Mouse (Mus musculus): ENCODE data around the gene Gm42372. TPM values are rescaled to one million over a fixed set of nuclear protein-coding genes. Genes with fewer than 3 reads are reported as not detected.

Gm42372 gene
- polyA plus RNA-seq, 2 experiments: 0.01 to 0.03 TPM

DNA sequence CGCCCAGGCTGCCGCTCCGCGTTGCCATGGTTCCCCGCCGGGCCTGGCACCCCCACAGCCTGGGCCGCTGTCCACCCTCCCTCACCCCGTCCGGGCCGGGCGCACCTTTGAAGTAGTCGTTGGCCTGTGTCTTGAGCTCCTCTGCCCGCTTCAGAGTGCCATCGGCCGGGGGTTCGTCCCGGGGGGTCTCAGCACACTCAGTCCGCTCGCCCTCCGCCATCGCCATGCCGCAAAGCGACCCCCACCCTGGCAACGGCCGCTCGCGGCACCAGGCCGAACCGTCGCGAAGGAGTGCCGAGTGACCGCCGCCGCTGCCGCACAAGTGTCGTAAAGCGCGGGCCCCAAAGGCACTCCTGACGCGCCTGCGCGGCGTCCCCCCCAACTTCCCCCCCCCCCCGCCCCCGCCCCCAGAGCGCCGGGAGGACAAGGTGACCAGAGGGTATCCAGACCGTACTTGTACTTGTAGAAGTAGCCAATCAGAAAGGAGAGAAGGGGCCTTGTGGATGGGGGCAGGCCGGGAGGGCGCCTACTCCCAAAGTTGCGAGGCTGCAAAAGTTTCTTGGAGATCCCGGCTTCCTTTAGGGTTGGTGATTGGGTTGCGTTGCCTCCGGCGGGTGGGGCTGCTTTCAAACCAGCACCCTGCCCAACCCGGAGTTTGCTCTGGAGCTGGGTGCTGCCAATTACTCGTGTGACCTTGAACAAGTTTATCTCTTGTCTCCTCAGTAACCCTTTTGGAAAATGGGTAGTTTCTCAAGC, 44.9 kb downstream of the Gm42372 start, which contains the start of gene Ppp5c:
Gene Ppp5c (minus strand): TSS at position 337 of the 756 bp plus-strand sequence.
- ATAC-seq (ENCODE audit: insufficient read depth) (peak; percentile 81), DNase-seq (ENCODE audit: low read depth in 3 of 3, low spot score in 3 of 3) (peak; percentile 66 to 72 (median 68))
- H3K4me3 ChIP-seq (ENCODE audit: insufficient read depth in 1 of 2, low read depth in 2 of 2, low read length in 2 of 2): peak within 1 kb of the TSS; percentile 81 to 92
- no peaks in the 10 kb centered on the region for H3K9me3 ChIP-seq (ENCODE audit: control insufficient read depth, low read length)
- peak within 1 kb of the TSS; percentile 67 for H3K27ac ChIP-seq
- peak within 1 kb of the TSS; percentile 77 for H3K4me2 ChIP-seq (ENCODE audit: low read depth)
- under 1% methylated on average over 50 of the region's 58 CpGs for WGBS (ENCODE audit: insufficient replicate concordance)
- peak within 1 kb of the TSS; percentile 94 for H3K9ac ChIP-seq (replicated peaks)
- TF ChIP-seq EP300 (IDR thresholded peaks at IDR 0.05; ENCODE audit: low read depth) (no peak), CTCF (IDR thresholded peaks at IDR 0.05; ENCODE audit: low read depth) (no peak)
- H3K36me3 ChIP-seq (replicated peaks; ENCODE audit: control insufficient read depth, insufficient read depth, low read depth): peaks cover 5% of the 10 kb centered on the region
- H3K27me3 ChIP-seq (ENCODE audit: control insufficient read depth, insufficient read depth, low read length): no peaks in the 10 kb centered on the region
- peaks cover 21 to 33% of the 10 kb centered on the region in 2 experiments for H3K4me1 ChIP-seq (replicated peaks; ENCODE audit: control insufficient read depth in 2 of 2, insufficient read depth in 2 of 2, low read length in 1 of 2)

DNA sequence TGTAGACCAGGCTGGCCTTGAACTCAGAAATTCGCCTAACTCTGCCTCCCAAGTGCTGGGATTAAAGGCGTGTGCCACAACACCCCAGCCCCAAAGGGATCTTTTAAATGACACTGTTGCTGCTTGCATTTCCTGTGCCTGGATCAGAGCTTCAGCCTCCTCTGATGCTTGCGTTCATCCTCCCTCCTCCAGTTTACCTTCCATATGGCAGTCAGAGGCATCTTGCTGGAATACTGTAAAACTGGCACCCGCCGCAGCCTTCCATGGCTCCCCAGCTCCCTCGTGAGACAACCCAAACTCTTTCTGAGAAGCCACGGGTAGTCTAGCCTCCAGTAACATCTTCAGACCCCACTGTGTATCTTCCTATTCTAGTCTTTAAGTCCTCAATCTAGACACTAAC, 46.0 kb downstream of the Gm42372 start:
- TF ChIP-seq EP300 (IDR thresholded peaks at IDR 0.05; ENCODE audit: low read depth) (no peak), CTCF (IDR thresholded peaks at IDR 0.05; ENCODE audit: low read depth) (no peak)
- DNase-seq (ENCODE audit: low read depth in 3 of 3, low spot score in 3 of 3) (no peak), ATAC-seq (ENCODE audit: insufficient read depth) (no peak)
- peaks cover 6% of the 10 kb centered on the region; the same call in 1 of the 2 replicates for H3K36me3 ChIP-seq (replicated peaks; ENCODE audit: control insufficient read depth, insufficient read depth, low read depth)
- H3K4me2 ChIP-seq (ENCODE audit: low read depth): no peak overlapping the region
- no peaks in the 10 kb centered on the region for H3K9me3 ChIP-seq (ENCODE audit: control insufficient read depth, low read length)
- no peak overlapping the region for H3K27ac ChIP-seq
- peaks cover 21 to 29% of the 10 kb centered on the region in 2 experiments for H3K4me1 ChIP-seq (replicated peaks; ENCODE audit: control insufficient read depth in 2 of 2, insufficient read depth in 2 of 2, low read length in 1 of 2)
- no peak overlapping the region for H3K9ac ChIP-seq (replicated peaks)
- H3K4me3 ChIP-seq (ENCODE audit: insufficient read depth in 1 of 2, low read depth in 2 of 2, low read length in 2 of 2): no peak overlapping the region
- 71% methylated on average over 7 of the region's 7 CpGs for WGBS (ENCODE audit: insufficient replicate concordance)
- H3K27me3 ChIP-seq (ENCODE audit: control insufficient read depth, insufficient read depth, low read length): no peaks in the 10 kb centered on the region

DNA sequence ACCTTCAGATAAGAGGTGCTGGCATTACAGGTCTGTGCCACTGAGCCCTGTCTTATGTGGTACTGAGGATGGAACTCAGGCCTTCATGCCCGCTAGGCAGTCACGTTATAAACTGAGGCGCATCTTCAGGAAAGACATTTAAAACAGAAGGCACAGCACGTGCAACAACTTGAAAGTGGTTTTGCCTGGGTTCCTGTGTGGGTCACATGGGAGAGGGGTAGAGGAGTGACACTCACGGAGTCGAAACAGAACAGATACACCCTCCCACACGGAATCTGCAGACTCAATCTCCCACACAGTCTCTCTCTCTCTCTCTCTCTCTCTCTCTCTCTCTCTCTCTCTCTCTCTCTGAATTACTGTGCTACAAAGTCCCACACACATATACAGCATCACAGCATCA, 47.4 kb downstream of the Gm42372 start:
- DNase-seq (ENCODE audit: low read depth in 3 of 3, low spot score in 3 of 3): no peak
- Histone ChIP-seq H3K9ac (replicated peaks) (no peak overlapping the region), H3K27me3 (ENCODE audit: control insufficient read depth, insufficient read depth, low read length) (no peaks in the 10 kb centered on the region), H3K4me1 (replicated peaks; ENCODE audit: control insufficient read depth in 2 of 2, insufficient read depth in 2 of 2, low read length in 1 of 2) (peaks cover 20 to 24% of the 10 kb centered on the region in 2 experiments), H3K4me3 (ENCODE audit: insufficient read depth in 1 of 2, low read depth in 2 of 2, low read length in 2 of 2) (no peak overlapping the region), H3K4me2 (ENCODE audit: low read depth) (no peak overlapping the region), H3K36me3 (replicated peaks; ENCODE audit: control insufficient read depth, insufficient read depth, low read depth) (peaks cover 15% of the 10 kb centered on the region; the same call in 1 of the 2 replicates), H3K9me3 (ENCODE audit: control insufficient read depth, low read length) (no peaks in the 10 kb centered on the region), H3K27ac (no peak overlapping the region)
- WGBS (ENCODE audit: insufficient replicate concordance): 70% methylated on average over 7 of the region's 7 CpGs
- no peak for TF ChIP-seq EP300 (IDR thresholded peaks at IDR 0.05; ENCODE audit: low read depth)
- no peak for TF ChIP-seq CTCF (IDR thresholded peaks at IDR 0.05; ENCODE audit: low read depth)
- no peak for ATAC-seq (ENCODE audit: insufficient read depth)

Other genes starting within 250 kb of the Gm42372 start
- gene Ap2s1, start 244.7 kb upstream of the Gm42372 start, polyA plus RNA-seq (2012; rRNA removed): 165 and 175 TPM in 2 replicates
- gene Ap2s1, start 244.7 kb upstream of the Gm42372 start, polyA plus RNA-seq (2014; fragmentation: Nextera tagmentation; extraction: Ambion mirVana): 176 and 198 TPM in 2 replicates
- 157 and 160 TPM in 2 replicates for gene Slc1a5, start 201.7 kb upstream of the Gm42372 start, polyA plus RNA-seq (2012; rRNA removed)
- 61.7 and 67.3 TPM in 2 replicates for gene Slc1a5, start 201.7 kb upstream of the Gm42372 start, polyA plus RNA-seq (2014; fragmentation: Nextera tagmentation; extraction: Ambion mirVana)
- gene Strn4, start 167.2 kb upstream of the Gm42372 start, polyA plus RNA-seq (2012; rRNA removed): 41.3 and 43.0 TPM in 2 replicates
- 27.2 and 32.2 TPM in 2 replicates for gene Strn4, start 167.2 kb upstream of the Gm42372 start, polyA plus RNA-seq (2014; fragmentation: Nextera tagmentation; extraction: Ambion mirVana)
- 5.6 and 6.6 TPM in 2 replicates for gene Fkrp, start 166.4 kb upstream of the Gm42372 start, polyA plus RNA-seq (2012; rRNA removed)
- gene Fkrp, start 166.4 kb upstream of the Gm42372 start, polyA plus RNA-seq (2014; fragmentation: Nextera tagmentation; extraction: Ambion mirVana): 7.2 and 8.9 TPM in 2 replicates
- gene Prkd2, start 140.2 kb upstream of the Gm42372 start, polyA plus RNA-seq (2012; rRNA removed): 2.5 and 3.2 TPM in 2 replicates
- gene Prkd2, start 140.2 kb upstream of the Gm42372 start, polyA plus RNA-seq (2014; fragmentation: Nextera tagmentation; extraction: Ambion mirVana): 1.8 and 2.2 TPM in 2 replicates
- 0.68 and 0.92 TPM in 2 replicates for gene Dact3, start 107.8 kb upstream of the Gm42372 start, polyA plus RNA-seq (2012; rRNA removed)
- gene Dact3, start 107.8 kb upstream of the Gm42372 start, polyA plus RNA-seq (2014; fragmentation: Nextera tagmentation; extraction: Ambion mirVana): 0.09 and 0.14 TPM in 2 replicates
- gene Gng8, start 91.3 kb upstream of the Gm42372 start, polyA plus RNA-seq (2012; rRNA removed): 0.44 and 0.47 TPM in 2 replicates
- gene Gng8, start 91.3 kb upstream of the Gm42372 start, polyA plus RNA-seq (2014; fragmentation: Nextera tagmentation; extraction: Ambion mirVana): not detected in 2 replicates
- gene Ptgir, start 76.6 kb upstream of the Gm42372 start, polyA plus RNA-seq (2012; rRNA removed): 0.84 and 0.87 TPM in 2 replicates
- 0.88 and 1.2 TPM in 2 replicates for gene Ptgir, start 76.6 kb upstream of the Gm42372 start, polyA plus RNA-seq (2014; fragmentation: Nextera tagmentation; extraction: Ambion mirVana)
- gene Calm3, start 59.0 kb upstream of the Gm42372 start, polyA plus RNA-seq (2012; rRNA removed): 72.2 and 90.3 TPM in 2 replicates
- gene Calm3, start 59.0 kb upstream of the Gm42372 start, polyA plus RNA-seq (2014; fragmentation: Nextera tagmentation; extraction: Ambion mirVana): 115 and 122 TPM in 2 replicates
- 0.04 and 0.08 TPM in 2 replicates for gene Pnmal2, start 38.4 kb upstream of the Gm42372 start, polyA plus RNA-seq (2012; rRNA removed)
- 0.08 and 0.14 TPM in 2 replicates for gene Pnmal2, start 38.4 kb upstream of the Gm42372 start, polyA plus RNA-seq (2014; fragmentation: Nextera tagmentation; extraction: Ambion mirVana)
- 0.01 and 0.03 TPM in 2 replicates for gene Pnmal1, start 23.4 kb upstream of the Gm42372 start, polyA plus RNA-seq (2012; rRNA removed)
- gene Pnmal1, start 23.4 kb upstream of the Gm42372 start, polyA plus RNA-seq (2014; fragmentation: Nextera tagmentation; extraction: Ambion mirVana): 0.03 TPM in 1 of 2 replicates, not detected in the other
- 2.0 and 2.7 TPM in 2 replicates for gene Ccdc8, start 9.6 kb downstream of the Gm42372 start, polyA plus RNA-seq (2012; rRNA removed)
- 1.5 and 2.3 TPM in 2 replicates for gene Ccdc8, start 9.6 kb downstream of the Gm42372 start, polyA plus RNA-seq (2014; fragmentation: Nextera tagmentation; extraction: Ambion mirVana)
- gene Ppp5c, start 44.8 kb downstream of the Gm42372 start, polyA plus RNA-seq (2012; rRNA removed): 61.7 and 68.3 TPM in 2 replicates
- 38.5 and 42.8 TPM in 2 replicates for gene Ppp5c, start 44.8 kb downstream of the Gm42372 start, polyA plus RNA-seq (2014; fragmentation: Nextera tagmentation; extraction: Ambion mirVana)
- 9.8 and 12.2 TPM in 2 replicates for gene Hif3a, start 79.3 kb downstream of the Gm42372 start, polyA plus RNA-seq (2012; rRNA removed)
- gene Hif3a, start 79.3 kb downstream of the Gm42372 start, polyA plus RNA-seq (2014; fragmentation: Nextera tagmentation; extraction: Ambion mirVana): 22.8 and 23.9 TPM in 2 replicates
- gene Psg16, start 91.0 kb downstream of the Gm42372 start, polyA plus RNA-seq (2012; rRNA removed): 0.02 and 0.18 TPM in 2 replicates
- gene Psg16, start 91.0 kb downstream of the Gm42372 start, polyA plus RNA-seq (2014; fragmentation: Nextera tagmentation; extraction: Ambion mirVana): 0.08 TPM in 2 replicates
- gene Ceacam3, start 167.2 kb downstream of the Gm42372 start, polyA plus RNA-seq (2012; rRNA removed): not detected in 2 replicates
- not detected in 2 replicates for gene Ceacam3, start 167.2 kb downstream of the Gm42372 start, polyA plus RNA-seq (2014; fragmentation: Nextera tagmentation; extraction: Ambion mirVana)
- not detected in 2 replicates for gene Psg29, start 220.4 kb downstream of the Gm42372 start, polyA plus RNA-seq (2012; rRNA removed)
- gene Psg29, start 220.4 kb downstream of the Gm42372 start, polyA plus RNA-seq (2014; fragmentation: Nextera tagmentation; extraction: Ambion mirVana): not detected in 2 replicates

Measured in liver, embryonic 14.5 days (tissue).